Mouse (Mus musculus) T-helper 17 cell (primary cell): ENCODE measurements around the gene Phf3.

Source experiments
- in situ Hi-C, 2 experiments: fragments of 300-600 bp; cut with MboI, MseI; formaldehyde crosslinking; loops; 1 replicate in 1 of 2; 2 replicates in 1 of 2; pipeline ENCODE4 v1.15.1; 2025; ENCODE audit warnings: high pct_unique_total_duplicates in 2 of 2

The Phf3 gene

DNA sequence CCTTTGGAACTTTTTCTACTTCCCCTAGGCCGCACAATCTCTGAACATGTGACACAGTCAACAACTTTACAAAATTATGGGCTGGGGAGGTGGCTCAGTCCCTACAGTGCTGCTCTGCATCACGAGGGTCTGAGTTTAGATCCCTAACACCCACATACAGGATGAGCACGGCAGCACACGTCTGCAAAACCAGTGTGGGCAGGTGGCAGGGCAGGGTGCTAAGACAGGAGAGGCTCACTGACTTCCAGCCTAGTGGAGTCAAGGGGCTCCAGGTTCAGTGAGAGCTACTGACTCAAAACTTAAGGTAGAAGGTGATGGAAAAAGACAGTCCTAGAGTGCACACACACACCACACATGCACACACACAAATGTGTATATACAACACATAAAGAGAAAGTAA lies 40.9 kb downstream of the Phf3 start:
- in situ Hi-C loops = no loop called here

DNA sequence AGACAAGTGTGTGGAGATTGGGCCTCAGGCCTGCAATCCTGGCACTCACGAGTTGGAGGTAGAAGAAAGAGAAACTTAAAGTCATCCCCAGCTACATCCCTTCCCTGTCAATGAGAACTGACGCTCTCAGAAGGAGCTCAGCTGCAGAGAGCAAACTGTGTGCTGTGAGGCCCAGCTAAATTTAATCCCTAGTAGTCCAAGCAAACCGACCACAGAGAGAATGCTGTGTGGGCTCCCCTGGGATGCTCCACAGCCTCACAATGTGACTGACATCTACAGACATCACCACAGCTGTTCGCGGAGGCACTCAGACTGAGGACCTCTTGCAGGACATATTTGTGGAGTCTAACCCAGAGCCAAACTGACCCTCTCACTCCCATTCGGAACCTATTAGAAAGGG lies 54.3 kb downstream of the Phf3 start:
- in situ Hi-C loops = no loop called here

DNA sequence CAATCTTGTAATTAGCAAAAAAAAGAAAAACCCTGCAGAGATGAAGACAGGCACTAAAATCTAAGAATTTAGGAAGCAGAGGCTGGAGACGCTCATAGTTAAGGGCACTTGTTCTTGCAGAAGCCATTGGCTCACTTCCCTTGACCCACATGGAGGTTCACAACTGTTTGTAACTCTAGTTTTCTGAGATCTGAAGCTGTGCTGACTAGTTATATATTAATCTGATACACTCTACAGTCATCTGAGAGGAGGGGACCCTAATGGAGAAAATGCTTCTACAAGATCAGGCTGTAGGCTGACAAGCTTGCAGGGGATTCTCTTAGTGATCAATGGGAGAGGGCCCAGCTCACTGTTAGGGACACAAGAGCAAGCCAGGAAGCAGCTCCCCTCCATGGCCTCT lies 58.1 kb downstream of the Phf3 start:
- in situ Hi-C loops = no loop called here

DNA sequence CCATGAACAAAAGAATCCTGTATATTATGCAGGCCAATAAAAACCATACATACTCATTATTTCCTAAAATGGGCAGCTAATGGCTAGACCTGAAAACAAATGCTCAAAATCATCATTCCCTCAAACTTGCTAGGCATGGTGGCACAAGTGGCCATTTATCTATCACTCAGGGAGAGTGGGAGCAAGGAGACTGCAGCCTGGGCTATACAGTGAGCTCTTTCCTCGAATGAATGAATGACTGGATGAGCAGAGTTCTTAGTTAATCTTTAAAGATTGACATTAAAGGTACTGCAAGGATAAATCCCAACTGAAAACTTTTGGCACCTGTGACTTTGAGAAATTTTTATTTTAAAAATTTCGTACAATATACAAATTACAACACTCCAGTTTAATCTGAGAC lies 58.7 kb downstream of the Phf3 start:
- in situ Hi-C loops = no loop called here

DNA sequence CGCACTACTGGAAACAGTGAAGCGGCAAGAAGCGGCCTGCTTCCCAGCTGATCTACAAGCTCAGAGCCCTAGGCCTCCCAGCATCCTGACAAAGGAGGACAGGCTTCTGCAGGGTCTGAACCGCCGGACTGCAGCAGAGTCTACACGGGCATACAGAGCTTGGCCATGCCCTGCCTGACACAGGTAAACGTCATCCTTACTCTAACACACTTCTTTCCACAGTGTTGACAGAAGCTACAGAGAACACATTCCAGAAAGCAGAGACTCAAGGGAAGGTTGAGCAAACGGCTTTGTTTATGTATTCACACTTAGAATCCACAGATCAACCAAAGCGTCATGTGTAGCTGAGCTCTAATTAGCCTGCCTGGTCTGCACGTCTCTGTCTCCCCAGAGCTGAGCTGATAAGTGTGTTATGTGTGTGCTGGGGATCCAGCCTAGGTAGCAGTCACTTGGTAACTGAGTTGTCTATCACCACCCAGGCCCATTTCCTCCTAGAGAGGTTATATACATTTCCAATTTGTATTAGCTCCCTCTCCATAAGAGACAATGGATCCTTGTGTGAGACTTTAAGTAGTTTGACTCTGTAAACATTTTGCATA lies 65.5 kb downstream of the Phf3 start:
- in situ Hi-C loops = no loop called here

DNA sequence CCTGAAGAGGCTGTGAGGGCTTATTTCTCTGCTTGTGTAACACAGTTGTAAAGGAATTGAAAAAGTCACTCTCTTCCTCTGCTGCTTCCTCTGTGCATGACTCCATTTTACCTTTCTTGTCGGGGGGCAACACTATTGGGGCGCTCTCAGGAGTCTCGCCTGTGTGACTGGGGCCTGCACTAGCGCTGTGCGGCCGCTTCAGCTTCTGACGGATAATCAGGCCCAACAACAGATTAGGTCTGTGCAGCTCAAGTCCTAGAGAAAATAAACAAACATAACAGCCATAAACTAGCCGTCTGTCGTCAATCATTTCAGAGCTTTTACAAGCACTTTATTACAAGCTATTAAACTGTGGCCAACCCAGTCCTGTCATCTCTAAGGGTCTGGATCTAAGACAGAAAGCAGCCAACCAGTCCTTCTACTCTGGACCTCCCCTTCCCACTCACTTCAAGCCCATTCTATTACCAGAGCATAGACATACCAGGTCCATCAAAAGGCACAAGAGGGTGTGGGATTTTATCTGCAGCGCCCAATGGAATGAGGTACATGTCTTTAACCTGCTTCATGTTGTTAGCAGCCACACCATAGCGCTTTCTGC lies 67.9 kb downstream of the Phf3 start:
- in situ Hi-C loops = no loop called here

DNA sequence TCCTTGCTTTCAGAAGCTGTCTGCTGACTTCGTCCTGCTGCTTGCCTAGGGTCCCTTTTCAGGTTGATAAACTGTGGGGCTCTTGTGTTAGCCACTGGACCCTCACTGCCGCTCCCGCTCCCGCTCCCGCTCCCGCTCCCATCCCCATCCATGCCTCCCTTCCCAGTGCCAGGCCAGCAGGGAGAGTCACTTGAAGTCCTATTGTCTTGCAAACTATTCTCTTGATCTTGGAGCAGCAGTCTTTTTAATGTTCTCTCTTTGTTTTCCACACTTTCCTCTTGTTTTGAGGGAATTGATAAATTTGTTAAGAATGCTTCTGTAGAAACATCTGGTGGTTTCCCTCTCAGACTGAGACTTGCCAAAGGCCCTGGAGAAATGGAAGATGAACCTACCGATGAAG lies 68.8 kb downstream of the Phf3 start:
- in situ Hi-C loops = no loop called here

DNA sequence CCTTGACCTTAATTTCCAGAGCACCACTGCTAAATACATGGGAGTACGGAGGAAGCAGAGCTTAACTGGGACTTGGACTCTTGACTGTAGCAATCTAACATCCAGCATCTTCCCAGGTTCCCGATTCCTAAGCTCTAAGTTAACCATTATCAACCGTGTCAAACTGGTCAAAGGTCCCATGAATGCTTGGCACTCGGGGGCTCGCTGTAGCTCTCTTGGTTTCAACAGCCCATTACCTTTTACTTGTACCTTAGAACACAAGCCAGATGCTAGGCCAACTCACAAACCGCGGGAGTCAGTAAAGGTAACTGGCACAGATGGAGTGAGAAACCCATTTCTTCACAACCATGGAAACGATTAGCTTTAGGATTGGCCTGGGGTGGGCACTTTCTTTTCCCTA lies 71.8 kb downstream of the Phf3 start:
- in situ Hi-C loops = no loop called here

DNA sequence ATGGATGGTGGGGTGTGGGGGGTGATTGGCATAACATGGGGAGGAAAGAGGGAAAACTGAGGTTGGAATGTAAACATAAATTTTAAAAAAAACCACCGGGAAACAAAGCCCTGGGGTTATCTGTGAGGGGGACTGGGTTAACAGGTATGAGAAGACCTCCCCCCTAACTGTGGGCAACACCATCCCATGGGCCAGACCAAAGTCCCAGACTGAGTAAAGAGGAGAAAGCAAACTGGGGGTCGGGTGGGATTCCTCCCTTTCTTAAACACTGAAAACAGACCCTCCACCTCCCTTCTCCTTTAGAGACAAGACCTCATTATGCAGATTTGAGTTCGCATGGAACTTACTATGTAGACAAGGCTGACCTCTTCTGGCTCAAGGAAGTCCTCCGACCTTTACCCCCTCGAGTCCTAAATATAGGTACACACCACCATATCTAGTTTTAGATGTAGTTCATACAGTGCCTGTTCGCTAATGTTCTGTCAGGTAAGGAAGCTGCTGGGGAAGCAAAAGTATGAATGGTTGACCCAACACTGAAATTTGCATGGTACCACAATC lies 74.4 kb downstream of the Phf3 start:
- in situ Hi-C loops = no loop called here

DNA sequence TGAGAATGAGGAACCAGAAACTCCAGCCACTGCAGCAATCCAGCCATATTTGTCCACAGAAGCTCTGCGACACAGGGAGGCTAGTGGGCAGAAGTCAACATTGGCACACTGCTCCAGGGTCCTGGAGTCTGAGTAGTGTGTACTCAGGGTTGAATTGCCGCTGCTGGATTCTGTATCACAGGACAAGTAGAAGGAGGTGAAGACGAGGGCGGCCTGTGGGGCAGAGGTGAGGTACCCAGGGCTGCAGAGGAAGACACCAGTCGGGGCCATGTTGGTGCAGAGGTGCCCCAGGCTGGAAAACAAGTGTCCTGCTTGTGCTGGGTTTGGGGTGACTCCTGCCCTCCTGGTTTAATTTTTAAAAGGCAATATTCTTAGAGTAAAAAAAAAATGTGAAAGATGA lies 79.1 kb downstream of the Phf3 start:
- in situ Hi-C loops = no loop called here

DNA sequence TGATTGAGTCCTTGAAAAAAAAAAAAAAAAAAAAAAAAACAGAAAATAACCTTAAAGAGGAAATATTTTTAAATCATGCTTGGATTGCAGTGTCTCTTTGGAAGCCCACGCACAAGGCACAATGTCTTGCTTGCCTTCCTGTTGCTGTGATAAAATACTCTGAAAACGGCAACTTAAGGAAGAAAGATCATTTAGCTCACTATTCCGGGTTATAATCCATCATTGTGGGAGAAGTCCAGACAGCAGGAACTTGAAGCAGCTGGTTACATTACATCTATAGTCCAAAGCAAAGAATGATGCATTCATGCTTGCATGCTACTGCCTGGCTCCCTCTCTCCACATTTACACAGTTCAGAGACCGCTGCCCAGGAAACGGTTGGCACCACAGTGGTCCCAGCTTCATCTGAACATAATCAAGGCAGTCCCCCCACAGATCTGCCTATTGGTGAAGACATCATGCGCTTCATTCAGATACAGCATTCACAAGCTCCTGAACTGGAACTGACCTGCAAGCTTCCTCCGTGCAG lies 80.3 kb downstream of the Phf3 start:
- in situ Hi-C loops = no loop called here

DNA sequence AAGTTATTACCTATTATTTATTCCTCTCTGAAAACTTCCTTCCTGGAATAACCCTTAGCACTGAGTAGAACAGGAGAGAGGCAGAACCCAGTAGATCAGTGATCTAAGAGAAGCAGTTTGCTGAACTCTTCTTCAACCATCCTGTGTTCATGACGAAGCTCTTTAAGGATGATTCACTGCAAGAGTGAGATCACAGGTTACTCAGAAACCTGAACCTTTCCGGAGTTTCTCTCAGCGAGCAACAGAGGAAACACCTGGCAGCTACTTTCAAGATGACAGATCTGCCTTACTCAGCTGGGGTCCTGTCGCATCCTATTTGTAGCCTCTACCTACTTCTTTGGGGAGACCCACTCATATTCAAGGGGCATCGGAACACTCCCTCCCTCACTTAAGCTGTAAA lies 80.8 kb downstream of the Phf3 start:
- in situ Hi-C loops = no loop called here

DNA sequence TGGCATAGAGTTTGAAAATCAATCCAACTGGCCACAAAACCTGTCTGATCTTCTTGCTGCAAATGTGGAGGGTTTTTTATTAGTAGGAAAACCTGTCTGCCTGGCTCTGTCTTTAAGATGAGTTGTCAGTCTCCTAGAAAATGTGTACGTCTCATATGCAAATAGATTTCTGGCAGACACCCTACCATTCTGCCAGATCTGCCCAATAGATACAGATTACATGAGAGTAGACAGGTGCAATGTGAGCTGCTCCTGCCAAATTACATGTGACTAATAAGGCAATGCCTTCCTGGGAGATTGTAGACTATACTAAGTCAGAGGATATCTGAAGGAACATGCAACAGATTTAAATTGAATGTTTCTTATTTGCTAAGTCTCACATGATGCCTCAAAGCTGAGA lies 83.5 kb downstream of the Phf3 start:
- in situ Hi-C loops = no loop called here

DNA sequence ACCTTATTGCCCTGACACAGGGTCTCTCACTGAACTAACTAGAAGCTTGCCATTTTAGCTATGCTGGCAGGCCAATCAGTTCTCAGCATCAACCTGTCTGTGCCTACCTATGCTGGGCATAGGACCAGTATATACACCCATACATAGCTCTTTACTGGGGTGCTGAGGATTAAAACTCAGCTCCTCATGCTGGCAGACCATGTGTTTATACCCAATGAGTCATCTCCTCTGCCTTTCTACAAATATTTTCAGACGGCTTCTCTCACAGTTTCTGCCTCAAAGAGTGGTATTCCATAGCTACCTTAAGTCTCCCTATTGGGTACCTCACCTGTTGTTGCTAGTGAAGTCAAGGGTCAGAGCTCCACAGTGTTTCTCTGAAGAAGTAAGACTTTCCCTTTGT lies 84.0 kb downstream of the Phf3 start:
- in situ Hi-C loops = loop anchor here in 1 of 2 experiments (5.0 kb wide), 1 partner anchor 143 kb away; no protein-coding TSS in a partner anchor

DNA sequence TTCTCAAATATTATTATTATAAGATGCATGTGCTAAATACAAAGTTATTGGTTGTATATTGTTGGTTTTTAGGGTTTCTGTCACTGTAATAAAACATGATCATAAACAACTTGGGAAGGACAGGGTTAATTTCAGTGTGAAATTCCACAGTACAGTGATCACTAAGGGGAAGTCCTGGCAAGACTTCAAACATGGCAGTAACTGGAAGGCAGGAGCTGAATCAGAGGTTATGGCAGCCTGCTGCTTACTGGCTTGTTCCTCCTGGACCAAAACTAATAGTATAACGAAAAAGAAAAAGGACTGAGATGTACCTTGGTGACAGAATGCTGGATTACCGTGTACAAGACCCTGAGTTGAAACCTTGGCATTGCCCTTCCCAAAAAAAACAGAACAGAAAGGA lies 84.7 kb downstream of the Phf3 start:
- in situ Hi-C loops = loop anchor here in 1 of 2 experiments (5.0 kb wide), 1 partner anchor 143 kb away; no protein-coding TSS in a partner anchor

DNA sequence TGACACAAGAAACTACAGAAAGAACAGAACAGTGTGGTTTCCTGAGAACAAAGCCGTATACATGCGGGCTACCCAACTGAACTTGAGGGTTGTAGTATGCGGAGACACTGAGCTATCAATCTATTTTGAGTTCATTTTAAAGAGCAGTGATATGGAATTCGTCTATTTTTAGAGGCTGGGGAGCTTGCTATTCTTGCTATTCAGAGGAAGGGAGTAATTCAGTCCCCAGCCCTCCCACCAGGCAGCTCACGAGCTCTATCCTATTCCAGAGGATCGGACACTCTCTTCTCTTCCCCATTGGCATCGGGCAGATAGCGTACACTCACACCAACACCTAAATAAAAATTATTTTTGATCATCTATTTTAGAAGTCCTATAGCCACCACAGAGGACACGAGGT lies 87.1 kb downstream of the Phf3 start:
- in situ Hi-C loops = loop anchor here in 1 of 2 experiments (5.0 kb wide), 1 partner anchor 146 kb away; no protein-coding TSS in a partner anchor

DNA sequence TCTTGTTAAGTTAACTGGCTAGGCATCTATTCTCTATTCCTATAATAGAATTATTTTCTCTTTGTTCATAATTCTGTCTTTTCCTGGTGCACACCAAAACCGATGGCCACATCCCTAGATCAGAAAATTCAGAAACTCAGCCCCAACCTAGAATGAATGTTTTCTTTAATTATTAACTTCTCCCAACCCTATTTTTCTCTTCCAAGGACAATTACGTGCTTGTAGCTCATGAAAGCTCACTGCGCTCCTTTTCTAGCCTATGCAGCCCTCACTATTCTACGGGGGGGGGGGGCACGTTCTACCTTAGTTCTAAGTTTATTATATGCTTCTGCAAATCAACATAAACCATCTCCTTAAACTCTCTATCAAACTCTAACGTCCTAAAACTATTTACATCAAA lies 90.0 kb downstream of the Phf3 start:
- in situ Hi-C loops = loop anchor here in 1 of 2 experiments (5.0 kb wide), 1 partner anchor 154 kb away; no protein-coding TSS in a partner anchor

DNA sequence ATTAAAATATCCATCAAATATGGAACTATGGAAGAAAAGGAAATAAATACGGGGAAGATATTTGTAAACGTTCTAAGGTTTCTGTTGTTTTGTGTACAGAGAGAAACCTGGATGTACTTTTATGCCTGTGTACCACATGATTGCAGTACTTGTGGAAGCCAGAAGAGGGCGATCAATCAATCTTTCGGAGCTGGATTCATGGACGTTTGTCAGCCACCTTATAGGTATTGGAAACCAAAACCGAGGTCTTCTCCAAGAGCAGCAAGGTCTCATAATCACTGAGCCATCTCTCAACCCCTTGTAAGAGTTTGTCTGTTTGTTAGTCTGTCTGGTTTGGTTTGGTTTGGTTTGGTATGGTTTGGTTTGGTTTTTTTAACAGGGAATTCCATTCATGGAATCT lies 93.4 kb downstream of the Phf3 start:
- in situ Hi-C loops = loop anchor here in 1 of 2 experiments (5.0 kb wide), 1 partner anchor 157 kb away; no protein-coding TSS in a partner anchor

DNA sequence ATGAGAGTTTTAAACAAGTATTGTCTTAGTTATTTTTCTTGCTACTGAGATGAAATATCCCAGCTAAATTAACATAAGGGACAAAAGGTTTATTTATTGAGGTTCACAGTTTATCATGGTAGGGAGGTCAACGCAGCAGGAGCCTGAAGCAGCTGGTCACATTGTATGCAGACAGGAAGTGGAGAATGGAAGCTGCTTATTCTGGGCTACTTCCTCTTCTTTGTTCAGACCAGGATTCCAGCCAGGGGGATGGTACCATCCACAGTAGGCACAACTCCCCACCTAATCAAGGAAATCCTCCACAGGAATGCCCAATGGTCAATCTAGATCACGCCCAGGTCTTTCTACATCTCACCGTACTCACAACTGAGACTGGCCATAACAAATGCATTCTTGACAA lies 94.2 kb downstream of the Phf3 start:
- in situ Hi-C loops = no loop called here

DNA sequence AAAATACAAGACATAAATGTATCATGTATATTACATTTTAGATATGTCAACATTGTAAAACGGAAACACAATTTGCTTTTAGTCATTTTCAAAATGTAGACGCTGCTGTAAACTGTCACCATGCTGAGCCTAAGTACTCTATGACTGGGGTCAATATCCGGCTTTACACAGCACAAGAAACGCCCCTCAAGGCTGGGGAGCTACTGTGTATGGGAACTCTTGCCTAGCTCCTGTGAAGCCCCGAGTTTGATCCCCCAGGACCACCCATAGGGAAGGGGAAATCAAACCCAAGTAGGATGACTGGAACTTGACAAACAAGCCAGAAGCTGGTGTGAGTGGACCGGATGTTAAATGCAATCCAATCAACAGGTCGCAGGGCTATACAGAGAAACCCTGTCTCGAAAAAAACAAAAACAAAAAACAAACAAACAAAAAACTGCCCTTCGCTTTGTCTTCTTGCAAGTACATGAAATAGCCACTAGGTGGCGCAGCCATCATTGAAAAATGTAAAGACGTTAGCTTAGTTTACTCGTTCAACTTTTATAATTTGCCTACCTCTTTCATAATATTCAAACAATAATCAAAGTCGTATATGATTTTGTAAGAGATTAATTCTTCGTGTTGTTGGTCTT lies 95.2 kb downstream of the Phf3 start:
- in situ Hi-C loops = no loop called here

DNA sequence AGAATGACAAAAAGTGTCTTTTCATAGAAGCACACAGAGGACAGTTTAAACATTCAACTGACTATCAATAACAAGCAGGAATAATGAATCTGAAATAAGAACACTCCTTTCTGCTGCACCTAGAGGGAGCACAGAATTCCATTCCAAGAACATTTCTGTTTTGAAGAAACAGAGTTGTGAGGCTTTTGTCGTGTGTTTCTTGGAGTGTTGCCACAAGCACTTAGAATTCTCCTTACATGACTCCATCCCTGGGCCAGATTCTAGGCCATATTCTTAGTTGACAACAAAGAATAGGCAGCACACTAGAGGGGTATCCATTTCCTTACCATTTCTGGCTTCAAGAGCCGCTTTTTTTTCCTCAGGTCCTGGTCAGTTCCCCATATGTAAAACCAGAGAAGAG lies 97.5 kb downstream of the Phf3 start:
- in situ Hi-C loops = no loop called here

DNA sequence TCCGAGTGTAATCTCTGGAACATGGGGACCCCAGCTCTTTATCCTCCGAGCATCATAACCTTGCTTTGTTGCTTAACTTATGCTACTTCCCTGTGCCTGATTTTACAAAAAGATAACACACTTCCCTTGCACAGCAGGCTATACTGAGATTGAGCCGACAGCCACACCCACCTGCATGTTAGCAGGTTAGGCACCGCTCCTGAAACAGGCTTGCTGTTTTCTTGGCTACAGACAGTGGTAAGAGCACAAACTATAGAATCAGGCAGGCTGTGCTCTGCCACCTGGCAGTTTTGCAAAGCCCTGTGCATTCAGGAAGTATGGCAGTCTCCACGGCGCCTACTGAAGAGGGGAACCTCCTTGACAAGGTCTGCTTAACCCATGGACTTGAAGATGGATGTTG lies 100.1 kb downstream of the Phf3 start:
- in situ Hi-C loops = loop anchor here (5.0 kb wide), 2 partner anchors 374 to 379 kb away; no protein-coding TSS in a partner anchor
